Mouse (Mus musculus) liver, adult 2 months (tissue): ENCODE measurements at regions not wholly inside any gene's neighbourhood (a gene's known extent, or its start where the extent isn't known, plus 50 kb on each side); places are given as distances from the start of the nearest gene placed in this dataset.

Experiments
- DNase-seq: peaks from one replicate; pipeline ENCODE4 v3.0.0-alpha.2; 2011; ENCODE audit warnings: low read depth, low spot score; ENCODE audit errors: extremely low read depth
- H3K27ac ChIP-seq: fragments of 200-500 bp; replicated peaks from 2 replicates; pipeline ENCODE4 v1.5.1; 2012; ENCODE audit warnings: low read depth, mild to moderate bottlenecking, control low read depth, inconsistent platforms, low read length; ENCODE audit not compliant: insufficient read depth
- H3K27me3 ChIP-seq: fragments of 200-500 bp; 2 replicates; pipeline ENCODE4 v1.6.1; 2012; ENCODE audit warnings: mild to moderate bottlenecking, moderate library complexity, low read length, inconsistent platforms; ENCODE audit not compliant: control insufficient read depth, insufficient read depth
- H3K36me3 ChIP-seq: fragments of 200-500 bp; 2 replicates; pipeline ENCODE4 v1.6.1; 2012; ENCODE audit warnings: low read length, inconsistent platforms; ENCODE audit not compliant: control insufficient read depth, insufficient read depth
- H3K4me1 ChIP-seq: fragments of 200-500 bp; 2 replicates; pipeline ENCODE4 v1.6.1; 2011; ENCODE audit warnings: low read length; ENCODE audit not compliant: control insufficient read depth, insufficient read depth
- H3K4me3 ChIP-seq: fragments of 200-500 bp; 2 replicates; pipeline ENCODE4 v1.5.1; 2011; ENCODE audit warnings: low read depth, mild to moderate bottlenecking, control low read depth, low read length, moderate library complexity; ENCODE audit not compliant: insufficient read depth
- H3K79me2 ChIP-seq: fragments of 200-500 bp; 2 replicates; pipeline ENCODE4 v1.6.1; 2012; ENCODE audit warnings: inconsistent platforms, mild to moderate bottlenecking, low read length, moderate library complexity; ENCODE audit not compliant: control insufficient read depth, insufficient read depth
- H3K9ac ChIP-seq: fragments of 200-500 bp; 2 replicates; pipeline ENCODE4 v1.6.1; 2012; ENCODE audit warnings: low read depth, mild to moderate bottlenecking, control low read depth, inconsistent platforms, low read length
- CTCF ChIP-seq: fragments of 200-500 bp; IDR thresholded peaks from 2 replicates; pipeline ENCODE4 v1.5.1; 2011; ENCODE audit warnings: low read depth, low read length, control low read depth
- POLR2A ChIP-seq: fragments of 200-500 bp; IDR thresholded peaks from 2 replicates; pipeline ENCODE4 v1.6.1; 2011; ENCODE audit warnings: low read length, control low read depth; ENCODE audit not compliant: insufficient read depth; ENCODE audit errors: extremely low read depth
- WGBS: fragments of 180-500 bp; shearing (Covaris S2); methylation state at CpG from one replicate; pipeline ENCODE4 v1.1.7; 2018; 5-methylcytosine and 5-hydroxymethylcytosine counted together

DNA sequence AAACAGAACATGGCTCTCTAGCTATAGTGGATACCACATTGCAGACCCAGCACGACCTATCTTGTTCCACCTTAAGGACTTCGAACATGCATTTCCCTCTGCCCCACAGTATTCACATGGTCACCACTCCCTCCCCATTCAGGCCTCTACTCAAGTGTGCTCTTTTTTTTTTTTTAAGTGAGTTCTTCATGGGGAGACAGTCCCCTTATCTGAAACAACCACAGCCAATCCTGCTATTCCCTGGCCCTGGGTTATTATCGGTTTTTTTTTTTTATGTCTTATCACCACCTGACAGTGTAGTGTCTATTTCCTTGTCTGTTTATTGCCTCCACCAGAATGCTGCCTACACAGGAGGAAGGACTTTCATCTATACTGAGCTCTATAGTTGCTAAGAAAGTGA lies 125.6 kb upstream of the Parp11 start:
- WGBS: 75% methylated on average over 3 of the region's 3 CpGs
- no peak overlapping the region for H3K9ac ChIP-seq
- no peak for TF ChIP-seq POLR2A
- TF ChIP-seq CTCF: no peak
- H3K27ac ChIP-seq: no peak overlapping the region
- no peak for DNase-seq
- H3K4me3 ChIP-seq: no peak overlapping the region
- H3K79me2 ChIP-seq: no peaks in the 10 kb centered on the region
- H3K4me1 ChIP-seq: no peaks in the 10 kb centered on the region
- H3K36me3 ChIP-seq: no peaks in the 10 kb centered on the region
- H3K27me3 ChIP-seq: no peaks in the 10 kb centered on the region

DNA sequence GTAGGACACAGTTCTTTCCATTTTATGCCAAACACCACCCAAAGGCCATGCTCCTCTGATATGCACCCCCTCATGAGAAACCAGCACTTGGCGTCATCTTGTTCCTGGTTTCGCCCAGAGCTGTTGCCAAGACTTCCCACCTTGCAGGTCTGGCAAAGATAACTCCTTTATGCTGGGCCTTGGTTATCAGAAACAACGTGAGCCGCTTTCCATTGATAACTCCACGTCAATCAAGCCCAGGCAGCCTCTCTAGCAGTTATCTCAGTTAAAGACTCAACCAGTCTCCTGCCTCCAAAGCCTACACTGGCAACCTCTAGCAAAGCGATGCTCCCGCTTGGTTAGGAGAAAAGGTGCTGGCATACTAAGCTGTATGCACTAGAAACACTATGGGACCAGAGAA lies 124.2 kb upstream of the Parp11 start:
- WGBS: 67% methylated on average over 7 of the region's 7 CpGs
- Histone ChIP-seq H3K27ac (no peak overlapping the region), H3K79me2 (no peaks in the 10 kb centered on the region), H3K4me1 (no peaks in the 10 kb centered on the region), H3K36me3 (no peaks in the 10 kb centered on the region), H3K27me3 (no peaks in the 10 kb centered on the region), H3K4me3 (no peak overlapping the region), H3K9ac (no peak overlapping the region)
- TF ChIP-seq POLR2A (no peak), CTCF (no peak)
- DNase-seq: no peak

DNA sequence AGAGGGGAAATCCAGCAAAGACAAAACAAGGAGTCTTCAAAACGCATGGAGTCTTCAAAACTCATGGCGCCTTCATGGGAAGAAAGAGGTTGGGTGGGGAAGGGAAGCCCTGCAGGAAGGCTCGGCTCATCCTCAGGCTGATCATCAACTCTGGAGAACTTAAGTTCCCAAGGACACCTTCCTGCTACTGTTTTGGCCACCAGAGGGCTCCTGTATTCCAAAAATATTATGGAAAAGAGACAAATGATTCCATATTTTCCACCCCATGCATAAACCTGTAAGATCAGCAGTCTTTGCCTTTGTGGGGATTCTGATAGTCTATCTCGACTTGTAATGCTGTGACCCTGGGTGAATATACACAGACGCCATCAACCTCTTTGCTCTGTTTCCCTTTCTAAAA lies 121.7 kb upstream of the Parp11 start:
- TF ChIP-seq CTCF (peak; percentile 38), POLR2A (no peak)
- 23% methylated on average over 5 of the region's 5 CpGs for WGBS
- no peaks in the 10 kb centered on the region for H3K36me3 ChIP-seq
- no peak overlapping the region for H3K27ac ChIP-seq
- H3K4me1 ChIP-seq: no peaks in the 10 kb centered on the region
- no peaks in the 10 kb centered on the region for H3K27me3 ChIP-seq
- no peak overlapping the region for H3K4me3 ChIP-seq
- H3K79me2 ChIP-seq: no peaks in the 10 kb centered on the region
- DNase-seq: peak; percentile 42
- H3K9ac ChIP-seq: no peak overlapping the region

DNA sequence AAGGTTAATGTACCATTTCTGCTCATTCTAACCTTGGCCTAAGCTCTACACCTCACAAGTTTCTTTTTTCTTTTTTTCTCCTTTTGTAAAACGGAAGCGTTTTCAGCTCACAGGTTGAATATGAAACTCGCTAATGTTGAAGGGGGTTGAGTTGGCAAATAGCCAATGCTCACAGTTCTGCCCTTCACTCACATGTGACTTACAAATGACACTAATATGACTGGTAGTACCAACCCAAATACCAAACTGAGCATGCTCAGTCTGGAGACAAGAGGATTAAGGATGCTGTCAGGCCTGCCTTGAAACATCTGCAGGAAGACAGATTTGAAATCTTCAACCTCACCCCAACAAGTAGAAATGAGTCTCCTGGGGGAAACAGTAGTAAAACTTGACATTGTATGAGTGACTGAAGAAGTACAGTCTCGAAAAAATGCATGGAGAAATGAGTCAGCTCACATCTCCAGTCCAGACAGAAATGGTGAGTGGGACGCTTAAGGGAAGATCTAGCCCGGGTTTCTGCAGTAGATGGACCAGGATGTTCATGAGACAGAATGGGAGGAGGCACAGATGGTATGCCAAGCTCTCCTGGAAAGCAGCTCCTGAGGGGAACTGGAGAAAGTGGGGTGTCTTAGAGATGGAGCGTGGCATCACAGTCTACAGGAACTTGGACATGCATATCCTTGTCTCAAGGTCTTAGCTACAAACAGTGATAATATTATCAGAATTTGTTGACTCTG lies 120.9 kb upstream of the Parp11 start:
- no peak overlapping the region for H3K4me3 ChIP-seq
- no peaks in the 10 kb centered on the region for H3K36me3 ChIP-seq
- H3K27ac ChIP-seq: no peak overlapping the region
- TF ChIP-seq POLR2A (no peak), CTCF (no peak)
- H3K79me2 ChIP-seq: no peaks in the 10 kb centered on the region
- 66% methylated on average over 7 of the region's 7 CpGs for WGBS
- no peak overlapping the region for H3K9ac ChIP-seq
- no peaks in the 10 kb centered on the region for H3K4me1 ChIP-seq
- no peak for DNase-seq
- H3K27me3 ChIP-seq: no peaks in the 10 kb centered on the region

DNA sequence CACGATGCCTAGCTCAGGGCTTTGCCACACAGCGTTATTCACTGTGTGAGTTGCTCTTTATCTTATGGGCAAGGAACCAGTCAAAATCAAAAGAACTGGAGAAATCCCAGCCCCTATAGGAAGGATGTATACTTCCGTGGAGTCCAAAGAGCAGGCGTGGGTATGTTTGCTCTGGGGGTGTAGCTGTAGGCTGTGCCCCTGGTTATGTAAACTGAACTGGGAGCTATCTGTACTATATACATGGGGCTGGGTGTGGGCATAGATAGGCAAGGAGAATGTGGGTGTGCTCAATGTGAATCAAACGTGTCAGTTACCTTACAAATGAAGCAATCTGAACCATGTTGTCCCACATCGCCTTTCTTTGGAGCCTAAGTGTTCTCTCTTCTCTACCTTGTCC lies 120.3 kb upstream of the Parp11 start:
- Histone ChIP-seq H3K79me2 (no peaks in the 10 kb centered on the region), H3K4me3 (no peak overlapping the region), H3K36me3 (no peaks in the 10 kb centered on the region), H3K27me3 (no peaks in the 10 kb centered on the region), H3K4me1 (no peaks in the 10 kb centered on the region), H3K27ac (no peak overlapping the region), H3K9ac (no peak overlapping the region)
- WGBS: 32% methylated on average over 6 of the region's 6 CpGs
- TF ChIP-seq POLR2A: no peak
- no peak for TF ChIP-seq CTCF
- DNase-seq: no peak

DNA sequence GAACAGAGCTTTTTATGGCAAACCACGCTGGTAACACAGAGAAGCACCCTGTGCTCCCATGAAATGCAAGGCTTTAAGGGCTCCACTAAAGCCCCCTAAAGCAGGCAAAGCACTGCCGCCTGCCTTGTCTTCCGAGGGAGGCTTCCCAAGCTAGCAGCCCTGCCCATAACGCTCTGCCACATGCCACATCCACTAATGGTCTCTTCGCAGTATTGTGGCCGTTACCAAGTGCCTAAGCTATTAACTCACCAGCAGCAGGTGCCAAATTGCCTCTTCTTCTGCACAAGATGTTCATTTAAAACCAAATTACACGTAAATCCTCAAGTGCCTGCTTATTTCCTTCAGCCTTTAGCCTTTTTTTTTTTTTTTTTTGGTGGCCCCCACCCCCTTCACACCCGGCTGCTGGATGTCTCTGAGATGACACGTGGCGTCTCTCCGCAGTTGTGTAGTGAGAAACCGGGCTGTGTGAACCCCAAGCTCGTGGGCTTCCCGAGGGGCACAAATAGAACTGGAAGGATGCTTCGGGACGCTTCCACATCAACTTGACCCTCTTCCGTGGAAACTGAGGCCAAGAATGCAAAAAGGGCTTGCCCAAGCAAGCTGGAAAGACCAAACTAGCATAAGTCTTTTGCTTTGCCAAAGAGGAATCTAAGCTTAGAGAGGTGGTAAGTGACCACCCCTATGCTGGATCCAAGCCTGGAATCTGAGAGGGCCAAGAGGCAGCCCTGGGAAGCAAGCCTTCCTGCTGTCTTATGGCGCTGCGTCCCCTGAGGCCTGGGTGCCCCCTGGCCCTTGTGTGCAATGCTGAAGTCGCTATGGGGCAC lies 117.2 kb upstream of the Parp11 start:
- DNase-seq: no peak
- H3K27me3 ChIP-seq: no peaks in the 10 kb centered on the region
- TF ChIP-seq POLR2A (no peak), CTCF (no peak)
- H3K36me3 ChIP-seq: no peaks in the 10 kb centered on the region
- no peak overlapping the region for H3K27ac ChIP-seq
- no peaks in the 10 kb centered on the region for H3K79me2 ChIP-seq
- no peak overlapping the region for H3K9ac ChIP-seq
- WGBS: 66% methylated on average over 20 of the region's 20 CpGs
- no peaks in the 10 kb centered on the region for H3K4me1 ChIP-seq
- H3K4me3 ChIP-seq: no peak overlapping the region
